Mouse (Mus musculus) small intestine, adult 2 months (tissue): Measurements from ENCODE around the gene Grn. TPM values are rescaled to one million over a fixed set of nuclear protein-coding genes. Genes with fewer than 3 reads are reported as not detected.

Source experiments
- H3K27ac ChIP-seq: fragments of 200-500 bp; 2 replicates; pipeline ENCODE4 v1.5.1; 2012; ENCODE audit warnings: low read depth, low read length, control low read depth, inconsistent platforms; ENCODE audit not compliant: insufficient read depth
- H3K27me3 ChIP-seq: fragments of 200-500 bp; 2 replicates; pipeline ENCODE4 v1.6.1; 2012; ENCODE audit warnings: mild to moderate bottlenecking, moderate library complexity, low read length, inconsistent platforms; ENCODE audit not compliant: control insufficient read depth, insufficient read depth
- H3K36me3 ChIP-seq: fragments of 200-500 bp; 2 replicates; pipeline ENCODE4 v1.6.1; 2012; ENCODE audit warnings: mild to moderate bottlenecking, low read length, control low read depth, inconsistent platforms; ENCODE audit not compliant: control insufficient read depth, insufficient read depth
- H3K4me1 ChIP-seq: fragments of 200-500 bp; 2 replicates; pipeline ENCODE4 v1.6.1; 2012; ENCODE audit warnings: low read length, inconsistent platforms, mixed read lengths; ENCODE audit not compliant: control insufficient read depth, insufficient read depth, insufficient read length
- H3K4me3 ChIP-seq: fragments of 200-500 bp; 2 replicates; pipeline ENCODE4 v1.5.1; 2012; ENCODE audit warnings: low read depth, mild to moderate bottlenecking, control low read depth, inconsistent platforms, low read length, moderate library complexity
- CTCF ChIP-seq: fragments of 200-500 bp; IDR thresholded peaks from 2 replicates; pipeline ENCODE4 v1.5.1; 2012; ENCODE audit warnings: low read depth, mild to moderate bottlenecking, control low read depth, inconsistent platforms, low read length, moderate library complexity, mixed read lengths; ENCODE audit not compliant: insufficient replicate concordance, insufficient read length; ENCODE audit errors: extremely low read depth
- POLR2A ChIP-seq: fragments of 200-500 bp; IDR thresholded peaks from 2 replicates; pipeline ENCODE4 v1.6.1; 2012; ENCODE audit warnings: low read depth, mild to moderate bottlenecking, control low read depth, inconsistent platforms, low read length, moderate library complexity
- WGBS: fragments of 180-500 bp; shearing (Covaris S2); methylation state at CpG from one replicate; pipeline ENCODE4 v1.1.7; 2018; 5-methylcytosine and 5-hydroxymethylcytosine counted together
- polyA plus RNA-seq: library from polyadenylated mRNA; depleted of rRNA; stranded (reverse); fragments of >200 nt; gene quantifications from 2 replicates; pipeline ENCODE4 v1.2.3, GENCODE M21; 2012

Grn gene
- polyA plus RNA-seq, 1 experiment, result 111 TPM

DNA sequence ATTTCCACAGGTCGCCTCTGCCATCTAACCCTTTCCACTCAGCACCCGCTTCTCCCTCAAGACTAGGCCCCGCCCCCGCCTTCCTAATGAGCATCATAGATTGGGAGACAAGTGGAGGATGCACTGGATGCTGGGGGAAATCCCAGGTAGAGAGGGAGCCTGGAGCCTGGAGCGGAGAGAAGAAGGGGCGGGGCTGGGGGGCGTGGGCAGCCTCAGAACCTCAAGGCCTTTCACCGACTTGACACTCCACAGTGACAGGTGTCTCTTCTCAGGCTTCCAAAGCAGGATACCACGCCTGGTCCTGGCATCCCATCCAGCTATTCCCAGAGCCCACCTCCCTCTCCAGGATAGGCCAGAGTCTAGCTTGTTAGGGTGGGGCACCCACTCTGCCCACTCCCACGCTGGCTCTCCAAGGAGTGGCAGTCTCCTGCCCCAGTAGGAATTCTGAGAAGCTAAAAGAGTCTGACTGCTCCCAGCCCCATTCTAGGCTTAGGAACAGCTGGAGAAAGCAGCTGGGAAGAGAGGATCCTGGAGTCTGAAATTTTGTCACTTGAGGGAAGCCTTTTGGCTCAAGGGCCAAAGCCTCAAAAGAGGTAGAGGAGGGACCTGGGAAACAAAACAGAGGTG is 15.3 kb downstream of the Grn start:
- no peak overlapping the region for H3K4me3 ChIP-seq
- 22% methylated on average over 10 of the region's 10 CpGs for WGBS
- no peak overlapping the region for H3K27ac ChIP-seq
- peaks cover 8% of the 10 kb centered on the region for H3K4me1 ChIP-seq
- H3K36me3 ChIP-seq, result no peaks in the 10 kb centered on the region
- peaks cover 33% of the 10 kb centered on the region for H3K27me3 ChIP-seq
- TF ChIP-seq POLR2A (no peak), CTCF (no peak)

DNA sequence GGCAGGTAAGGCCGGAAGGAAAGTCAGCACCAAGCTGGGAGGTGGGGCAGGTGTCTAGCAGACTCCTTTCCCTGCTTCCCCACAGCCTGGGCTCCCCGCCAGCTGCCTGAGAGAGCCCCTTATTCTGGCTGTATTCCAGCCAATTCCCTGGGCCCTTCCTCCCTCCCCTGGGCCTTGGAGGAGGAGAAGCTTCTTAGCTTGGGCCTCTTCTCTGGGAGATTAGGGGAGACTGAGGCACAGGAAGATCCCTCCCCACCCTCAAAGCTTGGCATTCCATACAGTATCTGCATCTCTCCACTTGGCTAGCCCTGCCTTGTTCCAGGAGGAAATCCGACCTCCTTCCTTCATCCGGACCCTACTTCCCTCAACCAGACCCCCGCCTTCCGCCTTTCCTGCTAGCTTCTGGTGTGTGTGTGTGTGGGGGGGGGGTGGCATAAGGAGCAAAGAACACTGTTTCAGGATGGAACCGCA is 15.8 kb downstream of the Grn start:
- WGBS, result 26% methylated on average over 7 of the region's 7 CpGs

DNA sequence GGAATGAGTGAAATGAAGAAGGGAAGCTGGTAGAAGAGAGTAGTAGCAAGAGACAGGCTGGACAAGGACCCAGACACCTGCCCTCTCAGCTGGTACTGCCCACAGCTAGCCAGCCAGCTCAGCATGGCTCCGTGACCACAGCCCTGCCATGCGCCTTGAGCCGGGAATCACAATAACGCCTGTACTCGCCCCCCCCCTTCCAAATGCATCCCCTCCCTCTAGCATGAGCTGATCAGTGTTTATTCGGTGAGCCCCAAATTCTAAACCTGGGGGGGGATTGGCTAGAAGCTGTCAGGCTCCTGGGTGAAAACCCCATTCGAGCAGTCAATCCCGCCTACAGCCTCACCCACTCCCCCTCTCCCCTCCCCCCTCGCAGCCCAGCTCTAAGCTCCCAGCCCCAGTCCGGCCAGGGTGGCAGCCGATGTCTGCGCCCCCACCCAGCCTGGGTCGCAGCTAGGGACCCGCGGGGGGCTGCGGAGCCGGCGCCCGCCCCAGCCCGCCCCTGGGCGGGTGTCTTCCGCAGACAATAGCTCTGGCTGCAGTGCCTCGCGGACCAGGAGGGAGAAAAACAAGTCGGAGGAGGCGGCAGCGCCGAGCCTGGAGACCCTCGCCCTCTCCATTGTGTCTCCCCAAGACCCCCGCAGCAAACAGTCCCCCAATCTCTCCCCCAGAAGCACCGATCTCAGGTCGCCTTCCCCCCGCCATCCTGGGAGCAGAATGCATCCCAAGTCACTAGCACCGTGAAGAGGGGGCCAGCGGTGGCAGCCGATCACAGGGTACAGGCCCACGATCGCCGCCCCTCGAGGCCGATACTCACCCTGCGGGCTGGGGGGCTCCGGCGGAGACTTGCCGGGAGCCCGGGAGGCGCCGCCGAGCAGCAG is 16.7 kb downstream of the Grn start:
- peaks cover 8% of the 10 kb centered on the region for H3K4me1 ChIP-seq
- no peaks in the 10 kb centered on the region for H3K36me3 ChIP-seq
- peaks cover 35% of the 10 kb centered on the region for H3K27me3 ChIP-seq
- H3K27ac ChIP-seq, result no peak overlapping the region
- no peak for TF ChIP-seq POLR2A
- H3K4me3 ChIP-seq, result peak overlapping the region; percentile 61
- under 1% methylated on average over 49 of the region's 49 CpGs for WGBS

More for the DNA sequence above, 15.8 kb downstream of the Grn start:
- Histone ChIP-seq H3K36me3 (no peaks in the 10 kb centered on the region), H3K27me3 (peaks cover 35% of the 10 kb centered on the region), H3K27ac (no peak overlapping the region), H3K4me3 (peak overlapping the region; percentile 61), H3K4me1 (peaks cover 8% of the 10 kb centered on the region)
- TF ChIP-seq POLR2A, result no peak
- TF ChIP-seq CTCF, result no peak

DNA sequence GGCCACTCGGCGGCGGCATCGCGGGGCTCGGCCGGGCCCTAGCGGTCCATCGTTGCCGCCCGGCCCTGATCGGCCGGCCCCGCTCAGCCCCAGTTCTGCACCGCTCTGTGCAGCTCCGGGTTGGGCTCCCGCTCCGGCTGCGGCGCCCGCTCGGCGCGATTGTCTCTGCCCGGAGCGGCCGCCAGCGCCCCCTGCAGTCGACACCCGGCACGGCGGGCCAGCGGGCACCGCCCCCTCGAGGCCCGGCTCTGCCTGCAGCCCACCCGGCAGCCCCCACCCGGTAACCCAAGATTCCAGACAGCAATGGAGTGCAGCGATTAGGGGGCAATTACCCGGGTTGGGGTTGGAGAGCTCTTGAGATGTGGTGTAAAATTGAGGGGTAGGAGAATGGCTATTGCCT is 17.4 kb downstream of the Grn start, which contains the start of gene Fam171a2:
Gene Fam171a2, minus strand, starts transcription at position 186 of the 400 bp plus-strand sequence.
- peaks cover 35% of the 10 kb centered on the region for H3K27me3 ChIP-seq
- H3K4me1 ChIP-seq, result peaks cover 8% of the 10 kb centered on the region
- WGBS, result under 1% methylated on average over 40 of the region's 40 CpGs
- H3K27ac ChIP-seq, result no peak within 1 kb of the TSS
- no peaks in the 10 kb centered on the region for H3K36me3 ChIP-seq
- H3K4me3 ChIP-seq, result peak within 1 kb of the TSS; percentile 61
- no peak for TF ChIP-seq POLR2A
- peak; percentile 67 for TF ChIP-seq CTCF

DNA sequence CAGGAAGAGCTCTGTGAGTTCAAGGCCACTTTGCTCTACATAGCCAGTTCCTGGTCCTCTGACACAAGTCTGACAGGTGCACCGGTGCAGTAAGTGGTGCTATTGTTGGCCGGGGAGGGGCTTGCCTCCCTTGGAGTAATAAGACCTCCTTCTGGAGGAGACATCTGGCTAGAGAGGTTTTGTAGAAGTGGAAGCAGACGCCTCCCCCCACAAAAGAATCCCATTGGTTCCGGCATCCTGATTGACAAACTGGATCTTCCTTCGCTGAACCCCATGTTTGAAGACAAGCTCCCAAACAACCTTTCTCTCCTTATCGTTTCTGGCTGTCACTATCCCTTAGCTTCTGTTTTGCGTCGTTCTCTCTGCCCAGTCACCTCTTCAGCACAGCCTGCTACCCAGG is 18.2 kb downstream of the Grn start:
- Histone ChIP-seq H3K27ac (no peak overlapping the region), H3K36me3 (no peaks in the 10 kb centered on the region), H3K27me3 (peaks cover 35% of the 10 kb centered on the region), H3K4me1 (peaks cover 8% of the 10 kb centered on the region), H3K4me3 (no peak overlapping the region)
- 19% methylated on average over 8 of the region's 8 CpGs for WGBS
- TF ChIP-seq POLR2A (no peak), CTCF (no peak)

DNA sequence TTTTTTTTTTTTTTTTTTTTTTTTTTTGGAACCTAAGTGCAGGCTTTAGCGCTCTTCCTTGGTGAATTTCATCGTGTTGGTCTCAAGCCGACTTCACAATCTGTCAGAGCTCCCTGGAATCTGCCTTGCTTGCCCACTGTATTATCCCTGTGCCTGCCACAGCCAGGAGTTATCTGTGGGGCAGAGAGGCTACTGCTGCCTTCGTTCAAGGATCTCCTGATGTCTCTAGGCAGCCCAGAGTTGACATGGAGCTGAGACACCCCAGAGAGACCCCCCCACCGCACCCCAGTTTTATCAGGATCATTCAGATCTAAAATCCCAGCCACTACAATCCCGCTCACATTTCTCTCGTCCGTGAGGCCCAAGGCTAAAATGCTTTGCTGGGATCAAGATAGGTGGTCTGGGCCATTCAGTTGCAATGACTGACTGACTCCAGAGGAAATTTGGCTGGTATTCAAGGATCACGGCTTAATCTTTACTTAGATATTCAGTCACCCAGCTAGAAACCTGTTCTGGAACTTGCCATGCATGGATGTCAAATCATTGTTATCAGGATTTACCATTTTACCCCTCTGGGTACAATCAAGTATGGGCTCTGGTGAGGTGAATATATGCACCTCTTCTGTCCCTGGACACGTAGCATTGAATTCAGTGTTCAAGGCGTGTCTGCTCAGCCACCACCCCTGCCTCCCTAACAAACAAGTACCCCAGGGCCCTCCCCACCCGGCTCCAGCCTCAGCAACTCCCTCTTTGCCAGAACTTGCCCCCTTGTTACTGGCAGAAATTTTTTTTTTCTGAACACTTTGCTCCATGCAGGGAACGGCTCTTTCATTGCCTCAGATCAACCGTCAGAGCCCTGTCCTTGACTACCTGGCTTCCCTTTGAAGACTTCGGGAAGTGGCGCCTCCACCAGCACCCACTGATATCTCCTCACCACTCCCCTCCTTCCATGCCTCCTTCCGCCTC is 19.2 kb downstream of the Grn start:
- no peak for TF ChIP-seq CTCF
- TF ChIP-seq POLR2A, result no peak
- Histone ChIP-seq H3K4me3 (no peak overlapping the region), H3K36me3 (no peaks in the 10 kb centered on the region), H3K27ac (no peak overlapping the region), H3K27me3 (peaks cover 35% of the 10 kb centered on the region), H3K4me1 (peaks cover 8% of the 10 kb centered on the region)
- 32% methylated on average over 17 of the region's 17 CpGs for WGBS
